Mouse (Mus musculus) limb, embryonic 14.5 days (tissue): ENCODE data around the gene Klhl26. TPM values are rescaled to one million over a fixed set of nuclear protein-coding genes. Genes with fewer than 3 reads are reported as not detected.

Experiments
- ATAC-seq: fragments of 200-750 bp; cut with Nextera tagmentation; 2 replicates; pipeline ENCODE4 v1.8.0; 2017; ENCODE audit warnings: low read depth, moderate number of reproducible peaks, moderate TSS enrichment; ENCODE audit not compliant: low FRiP score
- DNase-seq: peaks from one replicate; pipeline ENCODE4 v3.0.0-alpha.2; 2015; ENCODE audit warnings: low spot score
- H3K27ac ChIP-seq: fragments of 300-500 bp; sonication (generic); replicated peaks from 2 replicates; pipeline ENCODE4 v1.5.1; 2014; ENCODE audit warnings: low read depth, mild to moderate bottlenecking, low read length, moderate library complexity, mixed read lengths
- H3K27me3 ChIP-seq: fragments of 300-500 bp; sonication (generic); 2 replicates; pipeline ENCODE4 v1.6.1; 2014; ENCODE audit warnings: low read length, mixed read lengths; ENCODE audit not compliant: control insufficient read depth, insufficient read depth
- H3K36me3 ChIP-seq: fragments of 300-500 bp; sonication (generic); 2 replicates; pipeline ENCODE4 v1.6.1; 2014; ENCODE audit warnings: mild to moderate bottlenecking, low read length, moderate library complexity, mixed read lengths; ENCODE audit not compliant: control insufficient read depth, insufficient read depth
- H3K4me1 ChIP-seq: fragments of 300-500 bp; sonication (generic); 2 replicates; pipeline ENCODE4 v1.6.1; 2014; ENCODE audit warnings: antibody characterized with exemption, low read length, mixed read lengths; ENCODE audit not compliant: control insufficient read depth, insufficient read depth
- H3K4me2 ChIP-seq: fragments of 300-500 bp; sonication (generic); replicated peaks from 2 replicates; pipeline ENCODE4 v1.6.1; 2014; ENCODE audit warnings: low read depth, mild to moderate bottlenecking, low read length, moderate library complexity; ENCODE audit not compliant: severe bottlenecking
- H3K4me3 ChIP-seq: fragments of 300-500 bp; sonication (generic); replicated peaks from 2 replicates; pipeline ENCODE4 v1.5.1; 2014; ENCODE audit warnings: low read length
- H3K9ac ChIP-seq: fragments of 300-500 bp; sonication (generic); 2 replicates; pipeline ENCODE4 v1.6.1; 2014; ENCODE audit warnings: mild to moderate bottlenecking, low read depth, low read length, moderate library complexity; ENCODE audit not compliant: severe bottlenecking
- H3K9me3 ChIP-seq: fragments of 300-500 bp; sonication (generic); 2 replicates; pipeline ENCODE4 v1.6.1; 2016; ENCODE audit warnings: low read length; ENCODE audit not compliant: control insufficient read depth
- POLR2A ChIP-seq: fragments of 200-500 bp; IDR thresholded peaks from 2 replicates; pipeline ENCODE4 v1.8.0; 2012; ENCODE audit warnings: inconsistent platforms, mild to moderate bottlenecking, moderate library complexity, borderline replicate concordance; ENCODE audit not compliant: insufficient read depth, insufficient read length; ENCODE audit errors: extremely low read depth
- WGBS: fragments of 180-500 bp; shearing (Covaris S2); extraction: QIAGEN DNeasy Blood & Tissue Kit; methylation state at CpG from one replicate; pipeline ENCODE4 v1.1.7; 2014; 5-methylcytosine and 5-hydroxymethylcytosine counted together
- polyA plus RNA-seq, 2 experiments: library from polyadenylated mRNA; depleted of rRNA in 1 of 2; stranded (reverse) in 1 of 2; unstranded in 1 of 2; fragments of >200 nt; fragmentation: Nextera tagmentation in 1 of 2; extraction: Ambion mirVana in 1 of 2; gene quantifications; 2 replicates each; pipeline versions ENCODE4 v1.2.1 to v1.2.3; 2012 to 2014

Klhl26 gene
- polyA plus RNA-seq, 2 experiments, result 24.2 to 48.7 TPM

DNA sequence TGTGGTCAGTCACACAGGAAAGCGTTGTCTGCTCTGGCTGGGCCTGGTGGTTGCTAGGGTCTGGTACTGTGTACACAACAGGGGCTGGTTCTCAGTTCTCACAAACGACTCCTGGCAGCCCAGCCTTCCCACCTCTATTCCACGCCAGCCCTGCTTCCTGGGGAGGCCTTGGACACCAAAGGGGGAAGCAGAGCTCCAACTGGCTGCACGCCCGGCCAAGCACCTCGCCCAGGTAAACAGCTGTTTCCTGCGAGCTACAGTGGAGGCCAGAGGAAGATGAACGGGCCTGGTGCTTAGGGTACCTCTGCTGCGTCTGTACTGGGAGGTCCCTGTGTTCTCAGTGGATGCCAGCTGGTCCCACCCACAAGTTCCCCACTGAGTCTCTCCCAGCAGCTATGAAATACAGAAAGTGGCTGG, 67.3 kb downstream of the Klhl26 start:
- no peak overlapping the region for H3K4me3 ChIP-seq
- WGBS, result 36% methylated on average over 9 of the region's 9 CpGs

DNA sequence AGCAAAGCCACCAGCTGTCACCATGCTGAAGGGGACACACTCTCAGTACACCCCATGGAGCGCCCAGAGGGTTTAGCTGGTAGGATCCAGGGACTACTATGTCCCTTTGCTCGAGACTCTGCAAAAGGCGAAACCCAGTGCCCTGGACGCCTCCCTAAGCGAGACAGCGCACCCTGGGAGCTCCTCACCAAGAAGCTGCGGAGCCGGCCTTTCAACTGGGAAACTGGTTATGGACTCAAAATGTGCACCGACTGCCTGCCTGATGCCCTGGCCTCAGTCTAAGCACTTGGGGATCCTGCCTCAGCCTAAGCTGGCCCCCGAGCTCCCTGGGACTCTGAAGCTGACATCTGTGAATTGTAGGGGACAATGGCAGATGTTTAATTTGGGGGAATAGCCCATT, 67.7 kb downstream of the Klhl26 start:
- Histone ChIP-seq H3K4me2 (no peak overlapping the region), H3K4me1 (peaks cover 33% of the 10 kb centered on the region), H3K9me3 (no peaks in the 10 kb centered on the region), H3K27me3 (no peaks in the 10 kb centered on the region), H3K36me3 (peaks cover 19% of the 10 kb centered on the region), H3K27ac (peak overlapping the region; percentile 79), H3K9ac (peak overlapping the region; percentile 25; the same call in 1 of the 2 replicates), H3K4me3 (no peak overlapping the region)
- 73% methylated on average over 10 of the region's 10 CpGs for WGBS
- no peak for DNase-seq
- no peak for ATAC-seq
- TF ChIP-seq POLR2A, result no peak

More for the DNA sequence above, 67.3 kb downstream of the Klhl26 start:
- TF ChIP-seq POLR2A, result no peak
- Histone ChIP-seq H3K4me1 (peaks cover 33% of the 10 kb centered on the region), H3K9me3 (no peaks in the 10 kb centered on the region), H3K4me2 (no peak overlapping the region), H3K27ac (peak overlapping the region; percentile 79), H3K9ac (peak overlapping the region; percentile 25; the same call in 1 of the 2 replicates), H3K27me3 (no peaks in the 10 kb centered on the region), H3K36me3 (peaks cover 15% of the 10 kb centered on the region)
- ATAC-seq, result peak; percentile 39; the same call in 1 of the 2 replicates
- DNase-seq, result peak; percentile 43

DNA sequence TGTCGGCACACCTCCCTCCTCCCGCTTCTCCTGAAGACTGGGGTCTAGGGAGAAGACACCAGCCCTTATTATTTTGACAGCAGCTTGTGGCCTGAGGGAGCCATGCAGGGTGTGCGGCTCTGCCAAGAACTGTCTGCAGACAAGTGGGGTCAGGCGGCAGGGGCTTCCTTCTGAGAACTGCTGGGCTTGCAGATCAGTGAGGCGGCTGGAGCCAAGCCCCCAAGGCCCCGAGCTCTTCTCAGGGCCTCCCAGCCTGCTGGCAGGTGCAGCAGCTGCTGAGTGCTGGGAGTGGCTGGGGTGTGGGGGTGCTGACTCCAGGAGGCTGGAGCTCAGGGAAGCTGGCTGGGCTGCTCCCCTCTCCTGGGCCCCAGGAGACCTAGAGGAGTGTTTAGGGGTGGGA, 68.5 kb downstream of the Klhl26 start:
- Histone ChIP-seq H3K27me3 (no peaks in the 10 kb centered on the region), H3K4me2 (peak overlapping the region; percentile 13; the same call in 1 of the 2 replicates), H3K9ac (no peak overlapping the region), H3K9me3 (no peaks in the 10 kb centered on the region), H3K36me3 (peaks cover 14% of the 10 kb centered on the region), H3K27ac (peak overlapping the region; percentile 79; the same call in 1 of the 2 replicates), H3K4me1 (peaks cover 33% of the 10 kb centered on the region), H3K4me3 (no peak overlapping the region)
- 62% methylated on average over 4 of the region's 6 CpGs for WGBS
- DNase-seq (peak; percentile 69), ATAC-seq (peak; percentile 77)
- TF ChIP-seq POLR2A, result no peak

DNA sequence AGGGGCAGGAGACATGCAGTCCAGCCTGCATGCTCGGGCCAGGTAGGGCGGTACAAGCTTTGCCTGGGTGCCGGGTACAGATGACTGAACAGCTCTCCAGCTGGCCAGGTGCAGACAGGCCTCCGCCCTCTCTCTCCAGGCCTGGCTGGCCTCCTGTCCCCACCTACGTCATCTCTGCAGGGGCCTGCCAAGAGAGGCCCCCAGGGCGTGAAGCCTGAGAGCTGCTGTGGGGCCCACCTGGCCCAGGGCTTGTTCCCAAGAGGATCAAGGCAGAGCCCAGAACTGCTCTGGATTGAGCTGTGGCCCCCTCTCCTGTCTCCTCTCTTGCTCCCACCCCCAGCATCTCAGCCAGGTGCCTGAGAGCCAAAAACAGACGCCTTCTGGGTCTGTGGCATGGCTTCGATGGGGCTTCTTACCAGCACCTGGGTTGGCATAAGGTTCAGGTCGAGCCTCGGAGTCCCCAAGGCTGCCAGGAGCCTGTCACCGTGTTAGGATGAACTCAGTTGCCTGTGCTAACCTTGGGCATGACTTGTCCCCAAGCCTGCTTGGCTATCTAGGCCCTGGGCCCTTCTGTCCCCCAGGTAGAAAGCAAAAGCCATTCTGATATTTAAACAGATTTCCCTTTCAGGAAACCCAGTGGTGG, 70.2 kb downstream of the Klhl26 start:
- Histone ChIP-seq H3K4me3 (no peak overlapping the region), H3K36me3 (peaks cover 12% of the 10 kb centered on the region; the same call in 1 of the 2 replicates), H3K4me1 (peaks cover 33% of the 10 kb centered on the region), H3K9ac (no peak overlapping the region), H3K27ac (peak overlapping the region; percentile 2; the same call in 1 of the 2 replicates), H3K4me2 (no peak overlapping the region), H3K9me3 (no peaks in the 10 kb centered on the region), H3K27me3 (no peaks in the 10 kb centered on the region)
- ATAC-seq, result no peak
- peak; percentile 36 for DNase-seq
- WGBS, result 49% methylated on average over 11 of the region's 11 CpGs
- no peak for TF ChIP-seq POLR2A

DNA sequence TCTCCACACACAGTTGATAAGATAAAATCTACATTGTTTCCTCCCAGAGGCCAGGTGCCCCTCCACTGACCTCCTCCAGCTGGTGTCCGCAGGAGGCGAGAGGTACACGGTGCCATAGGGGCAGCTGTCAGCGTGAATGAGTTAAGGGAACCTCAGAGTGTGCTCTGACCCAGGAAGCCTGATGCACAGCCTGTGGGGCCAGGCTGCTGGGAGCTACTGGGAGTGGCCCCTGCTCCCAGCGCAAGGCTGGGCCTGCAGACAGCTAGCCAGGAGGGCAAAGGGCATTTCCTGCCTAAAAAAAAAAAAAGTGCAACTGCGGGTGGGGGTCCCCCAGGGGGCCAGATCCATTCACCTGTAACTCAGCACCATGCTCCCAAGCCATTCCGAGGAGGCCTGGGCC, 71.6 kb downstream of the Klhl26 start:
- H3K27me3 ChIP-seq, result no peaks in the 10 kb centered on the region
- peaks cover 12% of the 10 kb centered on the region; the same call in 1 of the 2 replicates for H3K36me3 ChIP-seq
- H3K9ac ChIP-seq, result no peak overlapping the region
- TF ChIP-seq POLR2A, result no peak
- no peak overlapping the region for H3K4me2 ChIP-seq
- no peak overlapping the region for H3K27ac ChIP-seq
- no peak for DNase-seq
- peaks cover 31% of the 10 kb centered on the region for H3K4me1 ChIP-seq
- no peaks in the 10 kb centered on the region for H3K9me3 ChIP-seq
- WGBS, result 52% methylated on average over 6 of the region's 7 CpGs
- no peak for ATAC-seq
- H3K4me3 ChIP-seq, result no peak overlapping the region
